Mouse (Mus musculus): ENCODE measurements around the gene Dnmt3l.
"Not testable (repeated sequence)": the region's sequence is repeated elsewhere in the genome, so short reads cannot be mapped to it uniquely, and the experiment has no call there.

GRCm38 (mm10) chr10:78025453-78025852, 16.3 kb upstream of the Dnmt3l start:
- TF ChIP-seq CTCF (IDR thresholded peaks at IDR 0.05; ENCODE audit: borderline replicate concordance, insufficient read depth, low read depth, low read length); POLR2A (IDR thresholded peaks at IDR 0.05; ENCODE audit: borderline replicate concordance, insufficient read depth, low read length): not testable (repeated sequence)
